Mouse (Mus musculus): ENCODE data around the gene Atp8b2. TPM values are rescaled to one million over a fixed set of nuclear protein-coding genes. Genes with fewer than 3 reads are reported as not detected.

The Atp8b2 gene
- total RNA-seq, 1 experiment from 2014 or later = 43.0 TPM

- DNase-seq = no peak
Observed at GRCm38 (mm10) chr3:89959435-89959834, 3.9 kb downstream of the Atp8b2 start.

- no peak for DNase-seq
Observed at GRCm38 (mm10) chr3:89957880-89958279, 5.4 kb downstream of the Atp8b2 start.

GRCm38 (mm10) chr3:89956177-89956971, 6.9 kb downstream of the Atp8b2 start:
- DNase-seq = no peak

- DNase-seq = peak; percentile 80
Observed at GRCm38 (mm10) chr3:89953420-89953819, 9.9 kb downstream of the Atp8b2 start.

- no peak for DNase-seq
Observed at GRCm38 (mm10) chr3:89948655-89949054, 14.7 kb downstream of the Atp8b2 start.

- no peak for DNase-seq
Observed at GRCm38 (mm10) chr3:89948021-89948420, 15.3 kb downstream of the Atp8b2 start.

- no peak for DNase-seq
Observed at GRCm38 (mm10) chr3:89945026-89945425, 18.3 kb downstream of the Atp8b2 start.

GRCm38 (mm10) chr3:89942894-89943293, 20.4 kb downstream of the Atp8b2 start:
- peak; percentile 67 for DNase-seq

- no peak for DNase-seq
Observed at GRCm38 (mm10) chr3:89936495-89936894, 26.8 kb downstream of the Atp8b2 start.

GRCm38 (mm10) chr3:89932925-89933324, 30.4 kb downstream of the Atp8b2 start:
- DNase-seq = no peak

GRCm38 (mm10) chr3:89928956-89929355, 34.4 kb downstream of the Atp8b2 start:
- DNase-seq = no peak

GRCm38 (mm10) chr3:89926440-89926839, 36.9 kb downstream of the Atp8b2 start:
- no peak for DNase-seq

GRCm38 (mm10) chr3:89920711-89921110, 42.6 kb downstream of the Atp8b2 start:
- no peak for DNase-seq

GRCm38 (mm10) chr3:89917408-89917807, 45.9 kb downstream of the Atp8b2 start:
- no peak for DNase-seq

- DNase-seq = no peak
Observed at GRCm38 (mm10) chr3:89916622-89917021, 46.7 kb downstream of the Atp8b2 start.

GRCm38 (mm10) chr3:89914700-89915099, 48.6 kb downstream of the Atp8b2 start:
- no peak for DNase-seq

GRCm38 (mm10) chr3:89912543-89913391, 50.5 kb downstream of the Atp8b2 start, which contains the start of gene Il6ra:
Gene Il6ra, minus strand, starts transcription at chr3:89913196.
- DNase-seq = peak; percentile 88

GRCm38 (mm10) chr3:89912108-89912542, 51.2 kb downstream of the Atp8b2 start:
- no peak for DNase-seq

GRCm38 (mm10) chr3:89911207-89911606, 52.1 kb downstream of the Atp8b2 start:
- DNase-seq = no peak

GRCm38 (mm10) chr3:89909703-89910542, 53.4 kb downstream of the Atp8b2 start:
- no peak for DNase-seq

GRCm38 (mm10) chr3:89908836-89909235, 54.5 kb downstream of the Atp8b2 start:
- DNase-seq = no peak

- DNase-seq = no peak
Observed at GRCm38 (mm10) chr3:89907846-89908245, 55.5 kb downstream of the Atp8b2 start.
